Mouse (Mus musculus) midbrain, postnatal 0 days (tissue): ENCODE measurements at regions not wholly inside any gene's neighbourhood (a gene's known extent, or its start where the extent isn't known, plus 50 kb on each side); places are given as distances from the start of the nearest gene placed in this dataset.

Experiments
- ATAC-seq: fragments of 200-750 bp; cut with Nextera tagmentation; 2 replicates; pipeline ENCODE4 v1.8.0; 2017; ENCODE audit warnings: moderate number of reproducible peaks, mild to moderate bottlenecking, moderate TSS enrichment, moderate library complexity; ENCODE audit not compliant: low FRiP score
- DNase-seq: peaks from one replicate; pipeline ENCODE4 v3.0.0-alpha.2; 2015; ENCODE audit warnings: low spot score
- H3K27ac ChIP-seq: fragments of 300-500 bp; sonication (generic); 2 replicates; pipeline ENCODE4 v1.5.1; 2014; ENCODE audit warnings: low read depth, mild to moderate bottlenecking, low read length, mixed read lengths
- H3K27me3 ChIP-seq: fragments of 300-500 bp; sonication (generic); 2 replicates; pipeline ENCODE4 v1.6.1; 2014; ENCODE audit warnings: low read length, control low read depth, mixed read lengths; ENCODE audit not compliant: insufficient read depth
- H3K36me3 ChIP-seq: fragments of 300-500 bp; sonication (generic); 2 replicates; pipeline ENCODE4 v1.6.1; 2014; ENCODE audit warnings: low read length, control low read depth, mixed read lengths; ENCODE audit not compliant: insufficient read depth
- H3K4me1 ChIP-seq: fragments of 300-500 bp; sonication (generic); 2 replicates; pipeline ENCODE4 v1.6.1; 2014; ENCODE audit warnings: mild to moderate bottlenecking, control low read depth, antibody characterized with exemption, low read length, mixed read lengths; ENCODE audit not compliant: insufficient read depth
- H3K4me2 ChIP-seq: fragments of 300-500 bp; sonication (generic); 2 replicates; pipeline ENCODE4 v1.6.1; 2014; ENCODE audit warnings: low read depth, mild to moderate bottlenecking, low read length, mixed read lengths; ENCODE audit not compliant: poor library complexity, severe bottlenecking
- H3K4me3 ChIP-seq: fragments of 300-500 bp; sonication (generic); 2 replicates; pipeline ENCODE4 v1.5.1; 2014; ENCODE audit warnings: low read depth, mild to moderate bottlenecking, low read length, moderate library complexity
- H3K9ac ChIP-seq: fragments of 300-500 bp; sonication (generic); replicated peaks from 2 replicates; pipeline ENCODE4 v1.6.1; 2014; ENCODE audit warnings: mild to moderate bottlenecking, low read length, moderate library complexity, mixed read lengths; ENCODE audit not compliant: poor library complexity, severe bottlenecking
- H3K9me3 ChIP-seq: fragments of 300-500 bp; sonication (generic); 2 replicates; pipeline ENCODE4 v1.6.1; 2016; ENCODE audit warnings: low read length, control low read depth
- CTCF ChIP-seq: IDR thresholded peaks from 2 replicates; pipeline ENCODE4 v1.5.1; 2016; ENCODE audit warnings: antibody characterized with exemption, mild to moderate bottlenecking
- WGBS: fragments of 180-500 bp; shearing (Covaris S2); extraction: QIAGEN DNeasy Blood & Tissue Kit; methylation state at CpG from one replicate; pipeline ENCODE4 v1.1.7; 2014; 5-methylcytosine and 5-hydroxymethylcytosine counted together

DNA sequence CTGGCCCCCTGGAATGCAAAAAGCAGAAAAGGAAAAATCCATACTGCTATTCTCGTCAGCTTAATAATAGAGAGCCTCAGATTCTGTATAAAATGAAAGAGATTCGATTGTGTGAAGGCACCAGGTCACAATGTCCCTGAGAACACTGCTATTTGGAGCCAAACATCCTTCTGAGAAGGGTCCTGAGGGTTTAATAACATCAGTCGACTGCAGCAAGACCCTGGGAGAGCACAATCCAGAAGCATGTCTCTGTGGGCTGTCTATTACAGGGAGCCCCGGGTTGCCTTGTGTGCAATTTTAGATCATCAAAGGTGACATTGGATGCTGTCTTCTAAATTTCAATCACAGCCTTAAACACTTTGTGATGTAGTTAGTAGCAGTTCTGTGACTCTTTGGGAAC, 69.6 kb upstream of the Rnf152 start:
- no peaks in the 10 kb centered on the region for H3K27me3 ChIP-seq
- 13% methylated on average over 4 of the region's 4 CpGs for WGBS
- no peak for TF ChIP-seq CTCF
- DNase-seq (no peak), ATAC-seq (0 out of 2 replicates have a peak, but pooled peaks have one; percentile 51)
- no peaks in the 10 kb centered on the region for H3K9me3 ChIP-seq
- no peak overlapping the region for H3K9ac ChIP-seq
- no peaks in the 10 kb centered on the region for H3K4me1 ChIP-seq
- H3K27ac ChIP-seq = no peak overlapping the region
- H3K4me2 ChIP-seq = no peak overlapping the region
- no peak overlapping the region for H3K4me3 ChIP-seq
- no peaks in the 10 kb centered on the region for H3K36me3 ChIP-seq

- Histone ChIP-seq H3K27me3 (no peaks in the 10 kb centered on the region), H3K36me3 (no peaks in the 10 kb centered on the region), H3K9ac (no peak overlapping the region), H3K27ac (no peak overlapping the region), H3K4me3 (no peak overlapping the region), H3K9me3 (no peaks in the 10 kb centered on the region), H3K4me1 (no peaks in the 10 kb centered on the region), H3K4me2 (no peak overlapping the region)
- TF ChIP-seq CTCF = no peak
- DNase-seq = no peak
- ATAC-seq = no peak
- WGBS = 22% methylated on average over 2 of the region's 2 CpGs
Observed at GRCm38 (mm10) chr1:105423380-105423779, 66.9 kb upstream of the Rnf152 start.

- Histone ChIP-seq H3K27me3 (no peaks in the 10 kb centered on the region), H3K36me3 (no peaks in the 10 kb centered on the region), H3K9ac (no peak overlapping the region), H3K4me1 (no peaks in the 10 kb centered on the region), H3K27ac (no peak overlapping the region), H3K4me2 (no peak overlapping the region), H3K9me3 (no peaks in the 10 kb centered on the region), H3K4me3 (no peak overlapping the region)
- no peak for DNase-seq
- WGBS = 80% methylated on average over 6 of the region's 6 CpGs
- no peak for TF ChIP-seq CTCF
- ATAC-seq = no peak
Observed at GRCm38 (mm10) chr1:105422945-105423344, 66.4 kb upstream of the Rnf152 start.

- H3K27ac ChIP-seq = no peak overlapping the region
- H3K9ac ChIP-seq = no peak overlapping the region
- H3K9me3 ChIP-seq = no peaks in the 10 kb centered on the region
- H3K27me3 ChIP-seq = no peaks in the 10 kb centered on the region
- H3K4me1 ChIP-seq = no peaks in the 10 kb centered on the region
- TF ChIP-seq CTCF = no peak
- no peak overlapping the region for H3K4me3 ChIP-seq
- no peaks in the 10 kb centered on the region for H3K36me3 ChIP-seq
- DNase-seq (peak; percentile 39), ATAC-seq (no peak)
- 77% methylated on average over 5 of the region's 5 CpGs for WGBS
- no peak overlapping the region for H3K4me2 ChIP-seq
Observed at GRCm38 (mm10) chr1:105420374-105421046, 64.0 kb upstream of the Rnf152 start.
